Mouse (Mus musculus): ENCODE results near the gene H2al1f.
"Not testable (repeated sequence)": the region's sequence is repeated elsewhere in the genome, so short reads cannot be mapped to it uniquely, and the experiment has no call there.

DNA sequence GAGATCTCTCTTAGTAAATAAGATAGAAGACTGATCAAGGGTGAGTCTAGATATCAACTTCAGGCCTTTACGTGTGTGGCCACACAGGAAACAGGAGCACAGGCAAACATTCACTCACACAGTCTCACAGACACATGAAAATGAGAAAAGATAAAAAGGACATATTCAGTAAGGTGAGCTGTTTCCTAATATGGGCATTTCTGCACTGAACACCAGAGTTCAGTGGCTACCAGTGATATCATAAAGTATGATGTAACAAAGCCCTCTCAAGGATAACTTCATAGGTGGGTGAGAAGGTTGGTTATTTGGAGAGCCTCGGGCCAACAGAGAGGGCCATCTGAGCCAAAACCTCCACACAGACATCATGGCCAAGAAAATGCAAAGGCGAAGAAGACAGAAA is 16.0 kb upstream of the H2al1f start, which contains the start of gene H2al1a:
- TF ChIP-seq CTCF (IDR thresholded peaks at IDR 0.05; ENCODE audit: insufficient read depth, low read length); POLR2A (IDR thresholded peaks at IDR 0.05; ENCODE audit: borderline replicate concordance, extremely low read depth, low read depth, low read length): not testable (repeated sequence)

All from lung, adult 2 months (tissue).